Mouse (Mus musculus): ENCODE results near the gene Nr0b2. TPM values are rescaled to one million over a fixed set of nuclear protein-coding genes. Genes with fewer than 3 reads are reported as not detected.

Nr0b2 gene
- total RNA-seq, 1 experiment = 0.31 TPM

DNA sequence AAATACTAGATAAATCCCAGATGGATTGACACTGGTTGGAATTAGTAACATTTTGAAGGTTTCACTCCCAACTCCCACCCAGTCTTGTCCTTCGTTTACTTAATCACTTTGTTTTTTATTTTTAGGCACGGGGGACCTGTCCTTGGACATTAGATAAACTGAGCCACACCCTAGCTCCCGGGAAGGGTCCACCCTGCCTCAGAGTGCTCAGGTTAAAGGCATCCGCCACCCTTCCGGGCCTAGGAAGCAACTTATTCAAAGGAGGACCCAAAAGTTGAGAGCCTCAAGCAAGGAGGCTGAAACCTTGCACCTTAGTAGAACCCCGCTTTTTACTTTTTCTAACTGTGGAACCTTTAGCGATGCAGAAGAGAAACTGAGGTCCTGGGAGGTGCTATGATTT, 45.9 kb downstream of the Nr0b2 start:
- H3K36me3 ChIP-seq (ENCODE audit: control insufficient read depth, insufficient read depth, low read length, poor library complexity, severe bottlenecking) = peaks cover 1% of the 10 kb centered on the region; the same call in 1 of the 2 replicates
- peaks cover 1 to 34% of the 10 kb centered on the region in 2 experiments; a peak in 2 of 4 replicates for H3K4me1 ChIP-seq (ENCODE audit: control insufficient read depth in 2 of 2, insufficient read depth in 2 of 2, low read length in 2 of 2, poor library complexity in 1 of 2)
- in situ Hi-C loops (cut with MboI; ENCODE audit: low sequenced_read_pairs in 2 of 2, unreplicated experiment in 2 of 2) = loop anchor here in 1 of 2 experiments (25.0 kb wide), 1 partner anchor 238 kb away; no protein-coding TSS in a partner anchor
- H3K4me3 ChIP-seq (ENCODE audit: insufficient read depth in 1 of 2, low read depth in 1 of 2, low read length in 2 of 2, poor library complexity in 1 of 2, severe bottlenecking in 1 of 2) = peak overlapping the region; percentile 62 to 72
- no peak for TF ChIP-seq MAFK (IDR thresholded peaks at IDR 0.05; ENCODE audit: insufficient read depth, low read depth, low read length)
- TF ChIP-seq HCFC1 (IDR thresholded peaks at IDR 0.05; ENCODE audit: borderline replicate concordance, insufficient read depth, low read length) = no peak
- no peaks in the 10 kb centered on the region for H3K9me3 ChIP-seq (ENCODE audit: control insufficient read depth, insufficient read depth, low read depth, low read length)
- H3K27ac ChIP-seq (ENCODE audit: insufficient read depth, low read depth, low read length, poor library complexity, severe bottlenecking) = peak overlapping the region; percentile 86
- peak overlapping the region; percentile 77 for H3K9ac ChIP-seq (ENCODE audit: insufficient read depth, low read depth, low read length, poor library complexity, severe bottlenecking)
- DNase-seq (ENCODE audit: low read depth, low spot score) = no peak

- Histone ChIP-seq H3K4me1 (ENCODE audit: control insufficient read depth in 2 of 2, insufficient read depth in 2 of 2, low read length in 2 of 2, poor library complexity in 1 of 2) (peaks cover 1 to 36% of the 10 kb centered on the region in 2 experiments; a peak in 2 of 4 replicates), H3K9me3 (ENCODE audit: control insufficient read depth, insufficient read depth, low read depth, low read length) (no peaks in the 10 kb centered on the region), H3K27ac (ENCODE audit: insufficient read depth, low read depth, low read length, poor library complexity, severe bottlenecking) (peak overlapping the region; percentile 86), H3K36me3 (ENCODE audit: control insufficient read depth, insufficient read depth, low read length, poor library complexity, severe bottlenecking) (peaks cover 2% of the 10 kb centered on the region; the same call in 1 of the 2 replicates), H3K4me3 (ENCODE audit: insufficient read depth in 1 of 2, low read depth in 1 of 2, low read length in 2 of 2, poor library complexity in 1 of 2, severe bottlenecking in 1 of 2) (peak overlapping the region; percentile 62 to 72), H3K9ac (ENCODE audit: insufficient read depth, low read depth, low read length, poor library complexity, severe bottlenecking) (peak overlapping the region; percentile 77)
- in situ Hi-C loops (cut with MboI; ENCODE audit: low sequenced_read_pairs in 2 of 2, unreplicated experiment in 2 of 2) = loop anchor here in 1 of 2 experiments (25.0 kb wide), 1 partner anchor 238 kb away; no protein-coding TSS in a partner anchor
- TF ChIP-seq CHD2 (IDR thresholded peaks at IDR 0.05; ENCODE audit: low read depth, low read length) = no peak
- no peak for TF ChIP-seq ZNF384 (IDR thresholded peaks at IDR 0.05; ENCODE audit: low read depth, low read length)
- no peak for TF ChIP-seq HCFC1 (IDR thresholded peaks at IDR 0.05; ENCODE audit: borderline replicate concordance, insufficient read depth, low read length)
- no peak for TF ChIP-seq ZC3H11A (IDR thresholded peaks at IDR 0.05; ENCODE audit: borderline replicate concordance, low read depth, low read length)
- TF ChIP-seq MAFK (IDR thresholded peaks at IDR 0.05; ENCODE audit: insufficient read depth, low read depth, low read length) = no peak
- DNase-seq (ENCODE audit: low read depth, low spot score) = peak; percentile 82
These were observed 46.4 kb downstream of the Nr0b2 start for GRCm38 (mm10) chr4:133599571-133600073.

DNA sequence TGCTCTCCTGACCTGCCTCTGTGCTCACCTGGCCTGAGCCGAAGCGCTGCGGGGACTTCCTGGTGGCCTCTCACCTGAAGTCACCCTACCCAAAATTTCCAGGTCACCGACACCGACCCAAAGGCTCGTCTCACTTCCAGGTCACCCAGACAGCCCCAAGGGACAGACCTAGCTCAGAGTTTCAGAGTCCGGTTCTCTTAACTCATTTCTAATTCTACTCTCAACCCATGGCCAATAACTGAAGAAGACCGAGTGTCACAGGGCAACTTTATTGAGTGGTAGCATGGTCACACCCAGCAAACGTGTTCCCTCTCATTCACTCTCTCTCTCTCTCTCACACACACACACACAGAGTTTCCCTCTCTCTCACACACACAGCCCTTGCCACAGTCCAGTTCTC, 47.1 kb downstream of the Nr0b2 start:
- no peak for DNase-seq (ENCODE audit: low read depth, low spot score)
- in situ Hi-C loops (cut with MboI; ENCODE audit: low sequenced_read_pairs in 2 of 2, unreplicated experiment in 2 of 2) = no loop called here
- TF ChIP-seq HCFC1 (IDR thresholded peaks at IDR 0.05; ENCODE audit: borderline replicate concordance, insufficient read depth, low read length) = no peak
- no peak for TF ChIP-seq ZNF384 (IDR thresholded peaks at IDR 0.05; ENCODE audit: low read depth, low read length)
- TF ChIP-seq ZC3H11A (IDR thresholded peaks at IDR 0.05; ENCODE audit: borderline replicate concordance, low read depth, low read length) = no peak
- H3K36me3 ChIP-seq (ENCODE audit: control insufficient read depth, insufficient read depth, low read length, poor library complexity, severe bottlenecking) = peaks cover 2% of the 10 kb centered on the region; the same call in 1 of the 2 replicates
- peak overlapping the region; percentile 86 for H3K27ac ChIP-seq (ENCODE audit: insufficient read depth, low read depth, low read length, poor library complexity, severe bottlenecking)
- no peaks in the 10 kb centered on the region for H3K9me3 ChIP-seq (ENCODE audit: control insufficient read depth, insufficient read depth, low read depth, low read length)
- H3K4me3 ChIP-seq (ENCODE audit: insufficient read depth in 1 of 2, low read depth in 1 of 2, low read length in 2 of 2, poor library complexity in 1 of 2, severe bottlenecking in 1 of 2) = peak overlapping the region; percentile 62 to 72
- H3K4me1 ChIP-seq (ENCODE audit: control insufficient read depth in 2 of 2, insufficient read depth in 2 of 2, low read length in 2 of 2, poor library complexity in 1 of 2) = peaks cover 1 to 39% of the 10 kb centered on the region in 2 experiments; a peak in 2 of 4 replicates
- peak overlapping the region; percentile 77 for H3K9ac ChIP-seq (ENCODE audit: insufficient read depth, low read depth, low read length, poor library complexity, severe bottlenecking)

- H3K4me3 ChIP-seq (ENCODE audit: insufficient read depth in 1 of 2, low read depth in 1 of 2, low read length in 2 of 2, poor library complexity in 1 of 2, severe bottlenecking in 1 of 2) = peak within 1 kb of the TSS; percentile 54 to 62
- H3K27ac ChIP-seq (ENCODE audit: insufficient read depth, low read depth, low read length, poor library complexity, severe bottlenecking) = peak within 1 kb of the TSS; percentile 17; the same call in 1 of the 2 replicates
- H3K9me3 ChIP-seq (ENCODE audit: control insufficient read depth, insufficient read depth, low read depth, low read length) = no peaks in the 10 kb centered on the region
- DNase-seq (ENCODE audit: low read depth, low spot score) = peak; percentile 77
- in situ Hi-C loops (cut with MboI; ENCODE audit: low sequenced_read_pairs in 2 of 2, unreplicated experiment in 2 of 2) = no loop called here
- peaks cover 8 to 46% of the 10 kb centered on the region in 2 experiments; a peak in 3 of 4 replicates for H3K4me1 ChIP-seq (ENCODE audit: control insufficient read depth in 2 of 2, insufficient read depth in 2 of 2, low read length in 2 of 2, poor library complexity in 1 of 2)
- peaks cover 14% of the 10 kb centered on the region; the same call in 1 of the 2 replicates for H3K36me3 ChIP-seq (ENCODE audit: control insufficient read depth, insufficient read depth, low read length, poor library complexity, severe bottlenecking)
- H3K9ac ChIP-seq (ENCODE audit: insufficient read depth, low read depth, low read length, poor library complexity, severe bottlenecking) = peak within 1 kb of the TSS; percentile 61; the same call in 1 of the 2 replicates
- no peak for TF ChIP-seq CHD2 (IDR thresholded peaks at IDR 0.05; ENCODE audit: low read depth, low read length)
- no peak for TF ChIP-seq ZNF384 (IDR thresholded peaks at IDR 0.05; ENCODE audit: low read depth, low read length)
- no peak for TF ChIP-seq HCFC1 (IDR thresholded peaks at IDR 0.05; ENCODE audit: borderline replicate concordance, insufficient read depth, low read length)
- no peak for TF ChIP-seq ZC3H11A (IDR thresholded peaks at IDR 0.05; ENCODE audit: borderline replicate concordance, low read depth, low read length)
- no peak for TF ChIP-seq MAFK (IDR thresholded peaks at IDR 0.05; ENCODE audit: insufficient read depth, low read depth, low read length)
These were observed 48.6 kb downstream of the Nr0b2 start, which contains the start of gene Sfn for GRCm38 (mm10) chr4:133601721-133602218. TSS of gene Sfn (minus strand) at chr4:133602168.
